Mouse (Mus musculus) fat pad, adult 2 months (tissue): ENCODE data around the gene Pcnx2.

Experiments
- DNase-seq: peaks from one replicate; pipeline ENCODE4 v3.0.0-alpha.2; 2011; ENCODE audit warnings: low read depth, low spot score; ENCODE audit errors: extremely low read depth

Pcnx2 gene

GRCm38 (mm10) chr8:125722675-125723074 lies 175.4 kb downstream of the Pcnx2 start:
- no peak for DNase-seq

GRCm38 (mm10) chr8:125718914-125719313 lies 179.2 kb downstream of the Pcnx2 start:
- no peak for DNase-seq

GRCm38 (mm10) chr8:125716613-125717012 lies 181.5 kb downstream of the Pcnx2 start:
- no peak for DNase-seq

GRCm38 (mm10) chr8:125716211-125716610 lies 181.9 kb downstream of the Pcnx2 start:
- no peak for DNase-seq

- DNase-seq = no peak
Measured at GRCm38 (mm10) chr8:125711514-125711913, 186.6 kb downstream of the Pcnx2 start.

- DNase-seq = no peak
Measured at GRCm38 (mm10) chr8:125709171-125709570, 188.9 kb downstream of the Pcnx2 start.

- no peak for DNase-seq
Measured at GRCm38 (mm10) chr8:125705816-125706215, 192.3 kb downstream of the Pcnx2 start.

- DNase-seq = no peak
Measured at GRCm38 (mm10) chr8:125704434-125704833, 193.7 kb downstream of the Pcnx2 start.

GRCm38 (mm10) chr8:125702868-125703473 lies 195.1 kb downstream of the Pcnx2 start:
- DNase-seq = no peak
